Mouse (Mus musculus) NIH3T3 (cell line): ENCODE measurements around the gene Syt14.

ENCODE experiments used
- DNase-seq: peaks from one replicate; pipeline ENCODE4 v3.0.0-alpha.2; 2012; ENCODE audit warnings: low read depth

Syt14 gene

DNA sequence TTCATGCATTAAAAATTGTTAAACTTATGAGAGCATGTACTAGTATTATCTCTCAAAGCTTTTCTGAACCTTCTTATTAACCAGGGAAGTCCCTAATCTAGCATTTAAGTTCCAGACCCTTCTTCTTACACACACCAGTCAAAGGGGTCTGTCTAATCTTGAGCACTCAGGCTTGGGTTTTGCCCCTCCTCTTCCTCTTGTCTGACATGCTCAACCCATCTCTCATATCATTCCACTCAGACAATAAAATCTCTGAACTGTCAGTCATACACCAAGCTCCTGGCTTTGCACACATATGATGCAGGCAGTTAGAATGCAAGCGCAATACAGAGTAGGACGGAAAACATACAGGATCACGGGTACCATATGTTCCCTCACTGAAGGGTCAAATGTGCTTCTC lies 48.4 kb downstream of the Syt14 start:
- DNase-seq = no peak

DNA sequence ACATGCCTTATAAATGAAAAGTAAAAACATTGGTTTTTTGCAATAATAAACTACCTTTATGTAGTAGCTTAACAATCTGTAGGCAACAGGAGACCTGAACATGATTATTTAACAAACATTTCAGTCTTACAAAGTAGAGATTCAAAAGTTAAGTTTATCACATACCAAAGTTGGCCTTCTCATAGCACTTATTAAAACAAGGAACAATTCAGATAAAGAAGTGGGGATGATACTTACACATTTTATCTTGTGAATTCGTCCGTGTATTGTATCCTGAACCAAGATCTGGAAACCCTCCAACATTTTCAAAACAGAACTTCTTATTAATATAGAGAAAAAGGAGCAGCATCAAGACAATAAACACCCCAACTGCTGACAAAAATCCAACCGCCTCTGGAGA lies 49.1 kb downstream of the Syt14 start:
- no peak for DNase-seq

DNA sequence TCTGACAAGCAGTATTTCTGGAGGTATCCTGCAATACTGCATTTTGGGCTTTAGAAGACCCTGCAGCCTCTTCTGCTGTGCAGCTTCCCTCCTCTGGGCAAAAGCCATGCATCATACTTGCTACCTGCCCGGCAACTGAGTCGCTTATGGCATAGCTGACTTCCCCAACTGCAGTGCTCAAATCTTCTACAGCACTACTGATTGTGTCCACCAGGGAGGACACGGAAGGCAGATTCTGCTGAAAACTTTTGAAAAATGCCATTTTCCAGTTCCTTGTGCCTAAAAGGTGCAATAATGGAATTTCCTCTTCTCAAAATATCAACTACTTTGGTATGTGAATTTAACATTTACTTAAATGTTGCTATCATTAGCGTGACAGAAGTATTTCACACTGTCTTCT lies 51.2 kb downstream of the Syt14 start:
- no peak for DNase-seq

DNA sequence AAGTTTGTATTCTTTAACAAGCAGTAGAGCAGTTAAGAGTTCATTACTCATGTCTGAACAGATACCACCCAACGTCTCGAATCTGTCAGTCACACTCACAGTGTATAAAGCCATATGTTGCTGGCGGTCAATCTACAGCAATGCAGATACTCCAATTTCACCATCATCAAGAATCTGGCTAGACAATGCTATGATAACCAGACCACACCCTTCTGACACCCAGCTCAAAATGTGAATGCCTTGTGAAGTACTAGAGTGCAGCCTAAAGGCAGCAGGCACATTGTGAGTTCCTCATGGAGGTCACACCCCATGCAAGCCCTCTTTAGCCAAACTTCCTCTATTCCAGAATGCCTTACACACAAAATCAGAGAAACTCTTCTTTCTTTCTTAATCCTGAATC lies 53.9 kb downstream of the Syt14 start:
- DNase-seq = no peak

DNA sequence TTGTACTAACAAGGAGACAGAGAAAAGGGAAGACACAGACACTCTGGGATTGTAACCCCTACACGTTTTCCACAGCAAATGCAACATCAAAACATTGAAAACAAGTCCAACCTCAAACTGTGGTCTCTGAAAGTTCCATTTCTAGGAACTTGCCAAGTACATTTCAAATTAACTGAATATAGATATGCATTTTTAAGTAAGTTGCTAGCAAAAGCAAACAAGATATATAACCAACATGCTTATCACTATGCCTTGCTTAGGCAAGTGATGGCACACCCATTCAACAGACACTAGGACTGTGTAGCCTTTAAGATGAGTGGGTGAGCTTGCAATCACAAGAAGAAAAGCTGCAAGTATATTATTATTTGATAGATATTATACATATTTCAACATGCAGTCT lies 54.5 kb downstream of the Syt14 start:
- no peak for DNase-seq

DNA sequence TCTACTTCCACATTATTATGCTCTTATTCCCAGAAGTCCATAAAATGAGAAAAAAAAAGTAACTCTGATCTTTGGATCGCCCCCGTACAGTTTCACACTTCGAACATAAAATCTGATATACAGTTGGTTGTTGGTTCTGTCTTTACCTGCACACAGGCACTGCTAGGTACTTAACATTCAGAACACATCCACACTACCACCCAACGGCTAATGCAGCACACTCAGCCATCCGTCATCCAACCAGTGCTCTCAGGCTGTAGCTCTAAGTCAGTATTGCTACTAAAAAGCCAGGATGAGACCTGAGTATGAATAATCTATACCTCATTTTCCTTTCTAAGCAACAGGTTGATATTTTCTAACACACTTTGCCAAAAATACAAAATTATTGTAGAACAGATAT lies 73.3 kb downstream of the Syt14 start:
- no peak for DNase-seq

DNA sequence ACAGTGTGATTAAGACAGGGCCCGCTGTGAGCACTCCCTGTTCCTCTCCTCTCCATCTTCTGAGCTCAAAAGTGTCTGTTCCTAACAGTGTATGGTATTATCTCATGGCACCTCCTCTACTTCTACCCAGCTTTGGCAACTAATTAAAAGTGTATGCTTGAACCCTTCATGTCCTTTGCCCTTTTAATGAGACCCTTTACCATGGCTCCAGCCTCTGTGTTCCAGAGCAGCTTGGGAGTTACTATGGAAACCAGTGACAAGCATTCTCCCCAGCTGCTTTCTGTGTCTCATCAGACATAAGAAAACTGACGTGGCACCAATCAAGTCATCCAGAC lies 87.8 kb downstream of the Syt14 start:
- DNase-seq = no peak

DNA sequence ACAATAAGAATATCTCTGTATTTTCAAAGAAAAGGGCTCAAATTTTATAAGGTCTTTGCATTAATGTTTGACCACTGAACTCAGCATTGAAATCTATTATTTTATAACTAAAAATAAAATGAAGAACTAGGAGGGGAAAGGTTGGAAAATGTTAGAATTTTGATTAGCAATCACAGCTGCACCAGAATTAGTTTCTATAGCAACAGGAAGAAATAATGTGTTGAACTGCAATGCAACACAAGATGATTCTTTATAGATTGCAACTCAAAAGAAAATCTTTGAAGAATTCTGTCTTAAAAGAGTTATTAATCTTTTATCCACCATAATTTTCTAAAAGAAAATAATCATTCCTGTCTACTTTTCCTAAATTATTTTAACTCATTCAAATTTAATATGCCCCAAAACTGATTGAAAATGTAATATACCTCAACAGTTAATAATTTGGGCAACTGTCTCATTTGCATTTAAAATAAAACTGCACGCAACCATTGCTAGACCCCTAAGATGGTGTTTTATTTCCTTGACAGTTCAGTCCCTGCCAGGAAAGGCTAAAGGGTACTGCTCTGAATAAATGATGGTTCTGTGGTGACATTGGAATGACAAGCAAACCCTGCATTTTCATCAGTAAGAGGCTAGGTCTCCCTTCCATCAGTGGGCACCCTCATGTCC lies 88.3 kb downstream of the Syt14 start:
- DNase-seq = no peak

DNA sequence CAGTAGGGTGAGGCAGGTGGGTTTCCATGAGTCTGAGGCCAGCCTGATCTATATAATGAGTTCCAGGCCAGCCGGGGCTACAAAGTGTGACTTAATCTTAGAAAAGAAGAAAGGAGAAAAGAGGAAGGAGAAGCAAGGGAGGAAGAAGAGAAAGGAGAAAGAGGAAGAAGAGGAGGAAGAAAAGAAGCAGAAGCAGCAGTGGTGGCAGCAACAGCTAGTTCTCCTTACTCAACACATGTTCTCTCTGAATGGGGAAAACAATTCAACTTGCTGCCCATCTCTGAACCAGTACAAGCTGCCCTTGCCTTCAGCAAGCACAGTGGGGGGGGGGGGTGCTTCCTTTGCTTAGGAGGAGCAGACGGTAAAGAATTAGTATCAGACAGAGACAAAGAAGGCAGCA lies 96.5 kb downstream of the Syt14 start:
- no peak for DNase-seq

DNA sequence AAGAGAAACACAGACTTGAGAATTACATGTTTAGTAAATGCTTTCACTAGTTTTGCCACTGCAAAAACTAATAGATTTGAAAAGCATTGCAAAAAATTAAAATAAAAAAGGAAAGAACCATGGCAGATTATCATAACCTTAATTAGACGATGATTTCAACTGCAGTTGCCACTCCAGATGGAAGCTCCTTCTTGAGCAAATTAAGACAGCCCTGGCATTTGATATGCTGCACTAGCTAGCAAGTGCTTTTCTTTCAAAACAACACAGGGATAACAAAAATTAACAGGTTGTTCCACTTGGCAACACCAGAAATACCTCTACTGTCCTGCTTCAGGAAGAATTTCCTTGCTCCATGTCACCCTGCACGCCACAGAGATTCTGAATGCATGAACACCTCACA lies 97.6 kb downstream of the Syt14 start:
- no peak for DNase-seq

DNA sequence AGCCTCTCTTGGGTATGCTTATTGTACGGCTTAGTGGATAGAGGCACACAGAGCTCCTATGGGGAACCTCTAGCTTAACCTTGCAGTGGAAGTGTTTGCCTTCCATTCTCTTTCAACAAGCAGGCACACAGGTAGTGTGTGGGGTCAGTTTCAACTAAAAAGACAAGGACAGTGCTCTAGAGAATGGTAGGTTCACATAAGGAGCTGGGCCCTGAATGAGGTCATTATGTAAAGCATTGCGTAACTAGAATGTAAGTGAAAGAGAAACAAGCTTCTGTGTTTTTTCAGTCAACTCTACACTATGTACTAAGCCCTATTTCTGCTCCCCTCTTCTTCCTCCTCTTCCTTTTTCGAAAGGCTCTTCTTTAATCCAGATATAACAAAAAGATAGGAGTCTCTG lies 103.8 kb downstream of the Syt14 start:
- peak; percentile 35 for DNase-seq

DNA sequence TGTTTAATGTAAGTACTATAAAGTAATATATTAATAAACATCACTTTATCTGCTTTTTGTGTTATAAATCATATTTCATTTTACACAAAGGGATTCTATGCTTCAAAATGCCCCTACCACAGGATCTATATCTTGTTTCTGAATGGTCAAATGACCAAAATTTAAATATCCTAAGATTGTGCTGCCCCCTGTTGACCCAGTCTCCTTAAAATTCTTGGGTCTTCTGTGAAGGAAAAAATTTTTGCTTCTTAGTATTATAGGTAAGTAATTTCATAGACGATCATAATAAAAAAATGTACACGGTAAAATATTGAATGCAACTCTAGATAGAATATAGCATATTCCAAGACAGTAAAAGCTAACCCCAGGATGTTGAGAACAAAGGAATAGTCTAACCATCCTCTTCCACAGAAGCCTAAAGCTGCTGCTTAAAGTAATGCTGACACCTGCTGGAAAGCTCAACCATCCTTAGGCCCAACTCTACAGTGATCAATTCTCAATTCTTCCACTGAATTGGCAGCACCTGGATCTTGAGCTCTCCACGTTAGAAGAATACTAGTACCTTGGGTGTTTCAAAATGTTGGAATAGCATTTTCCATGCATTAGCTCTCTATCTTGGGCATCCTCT lies 123.4 kb downstream of the Syt14 start:
- DNase-seq = peak; percentile 80

DNA sequence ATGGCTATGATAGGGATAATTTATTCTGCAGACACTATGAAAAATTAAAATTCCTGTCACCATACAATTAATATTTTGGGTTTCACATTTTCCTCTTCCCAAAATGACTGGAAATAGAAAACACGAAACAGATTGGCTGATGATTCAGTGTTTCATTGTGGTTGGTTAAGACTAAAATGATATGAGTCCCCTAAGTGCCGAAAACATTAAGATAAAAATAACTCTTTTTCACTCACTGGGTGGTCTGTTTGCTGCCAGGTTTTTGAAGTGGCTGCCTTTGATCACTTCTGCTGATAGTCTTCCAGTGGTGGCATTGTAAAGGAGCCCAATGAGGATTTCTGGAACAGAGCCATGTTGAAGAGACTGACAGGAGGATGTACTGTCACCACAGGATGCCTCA lies 134.1 kb downstream of the Syt14 start:
- no peak for DNase-seq

DNA sequence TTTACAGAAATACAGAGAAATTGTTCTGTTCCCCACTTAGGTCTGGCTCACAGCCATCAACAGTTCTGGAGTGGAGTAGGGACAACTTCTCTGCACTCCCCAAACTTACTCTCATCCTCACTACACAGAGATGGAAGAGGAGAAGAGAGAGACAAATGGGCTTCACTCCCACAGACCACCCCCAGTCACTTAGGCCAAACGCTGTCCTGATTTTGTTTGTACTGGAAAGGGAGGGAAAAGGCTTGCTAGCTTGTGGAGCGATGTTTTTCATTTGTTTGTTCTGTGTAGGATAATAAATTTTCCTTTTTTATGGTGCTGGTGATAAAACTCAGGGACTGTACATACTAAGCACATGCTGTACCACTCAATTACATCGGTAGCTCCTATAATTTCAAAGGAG lies 134.7 kb downstream of the Syt14 start:
- DNase-seq = no peak

DNA sequence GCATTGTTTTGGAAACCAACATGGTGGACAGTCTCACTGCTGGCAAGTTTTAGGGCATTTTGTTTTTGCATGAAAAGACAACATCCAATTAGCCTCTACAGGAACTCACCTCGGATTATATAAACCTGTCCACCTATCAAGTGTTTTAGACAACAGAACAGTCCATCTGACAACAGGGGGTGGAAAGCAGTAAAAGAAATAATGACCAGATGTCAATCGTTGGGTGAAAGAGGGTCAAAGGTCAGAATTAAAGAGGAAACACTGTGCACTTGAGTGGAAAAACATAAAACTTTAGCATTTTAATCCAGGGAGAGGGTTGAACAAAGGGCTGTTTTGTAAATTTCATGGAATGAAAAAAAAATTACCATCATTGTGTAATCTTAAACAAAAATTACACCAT lies 136.8 kb downstream of the Syt14 start:
- DNase-seq = no peak

DNA sequence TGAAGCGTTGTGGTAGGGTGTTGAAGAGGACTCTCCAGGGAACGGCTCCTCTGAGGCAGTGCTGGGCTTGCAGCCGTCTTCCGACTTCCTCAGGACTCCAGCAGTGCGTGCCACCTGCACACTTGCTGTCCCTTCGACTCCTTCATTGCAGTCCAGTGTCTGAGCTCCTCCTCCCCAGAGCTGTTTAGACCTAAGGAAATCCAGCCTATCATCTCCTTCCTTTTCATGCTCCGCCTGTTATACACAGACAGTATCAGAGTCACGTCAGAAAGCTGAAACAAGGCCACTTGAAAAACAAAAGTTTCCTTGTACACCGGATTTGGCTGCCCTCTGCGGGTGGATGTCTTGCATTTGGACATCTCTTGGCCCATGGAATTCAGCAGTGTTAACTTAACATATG lies 138.4 kb downstream of the Syt14 start:
- no peak for DNase-seq

DNA sequence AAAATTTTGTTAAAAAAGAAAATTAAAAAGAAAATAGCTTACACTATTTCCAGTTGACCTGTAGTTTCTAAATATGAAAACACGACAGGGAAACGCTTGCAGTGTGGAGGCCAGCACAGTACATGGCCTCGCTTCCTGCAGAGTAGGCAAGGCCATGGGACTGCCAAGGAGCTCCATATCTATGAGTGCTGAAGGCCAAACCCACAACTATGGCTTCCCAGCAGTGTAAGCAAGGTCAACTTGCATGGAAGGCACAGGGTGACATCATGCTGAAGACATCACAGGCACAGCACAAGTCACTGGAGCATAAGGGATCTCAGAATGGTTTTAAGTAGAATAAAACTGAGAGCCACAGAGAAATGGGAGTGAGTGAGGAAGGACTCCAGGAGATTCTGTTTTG lies 139.5 kb downstream of the Syt14 start:
- no peak for DNase-seq

DNA sequence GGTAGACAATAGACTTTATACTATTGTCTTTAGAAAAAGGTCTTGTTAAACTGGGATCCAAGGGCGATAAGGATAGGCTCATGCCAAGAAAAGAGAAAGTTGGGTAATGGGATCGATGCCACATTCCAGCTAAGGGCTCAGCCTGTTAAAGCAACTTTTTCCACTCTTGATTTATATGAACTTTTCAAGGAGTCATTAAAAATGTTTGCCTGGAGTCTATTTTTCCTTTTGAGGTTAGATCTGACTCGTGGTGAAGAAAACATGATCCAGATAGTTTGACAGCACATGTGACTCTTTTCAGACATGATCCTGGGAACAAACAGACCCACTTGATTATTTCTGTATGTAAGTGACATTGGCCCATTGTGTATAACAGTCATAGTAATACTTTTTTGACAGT lies 144.9 kb downstream of the Syt14 start:
- peak; percentile 68 for DNase-seq

DNA sequence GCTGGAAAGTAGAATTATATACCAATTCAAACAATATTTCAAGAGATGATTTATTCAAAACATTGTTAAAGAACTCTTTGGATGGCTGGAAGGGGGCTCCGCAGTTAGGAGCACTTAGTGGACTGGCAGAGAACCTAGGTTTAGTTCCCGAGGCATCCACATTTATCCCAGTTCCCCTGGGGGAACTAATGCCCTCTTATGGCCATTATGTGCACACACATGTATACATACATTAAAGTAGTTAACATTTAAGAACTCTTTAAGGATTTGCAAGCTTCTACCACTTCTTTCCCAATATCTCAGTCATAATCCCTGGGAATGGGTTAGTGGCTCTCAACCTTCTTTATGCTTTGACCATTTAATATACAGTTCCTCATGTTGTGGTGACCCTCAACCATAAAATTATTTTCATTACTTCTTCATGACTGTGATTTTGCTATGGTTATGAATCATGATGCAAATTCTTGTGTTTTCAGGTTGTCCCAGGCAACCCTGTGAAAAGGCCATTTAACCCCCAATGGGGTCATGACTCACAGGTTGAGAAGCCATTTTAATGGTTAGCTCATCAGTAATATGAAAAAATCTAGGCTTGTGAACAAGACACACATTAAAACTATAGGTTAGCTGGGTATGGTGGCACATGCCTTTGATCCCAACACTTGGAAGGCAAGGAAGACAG lies 152.8 kb downstream of the Syt14 start:
- peak; percentile 36 for DNase-seq

DNA sequence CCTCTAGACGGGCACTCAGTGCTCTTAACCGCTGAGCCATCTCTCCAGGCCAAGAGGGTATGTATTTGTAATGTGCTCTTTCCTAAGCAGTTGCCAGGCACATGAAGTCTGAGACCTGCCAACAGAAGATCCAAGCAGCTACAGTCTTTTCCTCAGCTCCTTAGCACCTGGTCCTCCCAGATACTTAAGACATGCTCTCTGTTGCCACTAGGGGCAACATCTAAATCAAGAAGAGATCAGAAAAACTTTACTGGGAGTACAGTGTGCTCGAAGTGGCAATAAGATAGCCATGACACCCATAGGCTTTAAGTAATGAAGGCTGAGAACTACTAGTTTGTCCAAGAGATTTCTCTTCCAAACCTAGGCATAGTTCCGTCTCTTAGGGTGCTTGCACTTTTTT lies 155.4 kb downstream of the Syt14 start:
- no peak for DNase-seq

DNA sequence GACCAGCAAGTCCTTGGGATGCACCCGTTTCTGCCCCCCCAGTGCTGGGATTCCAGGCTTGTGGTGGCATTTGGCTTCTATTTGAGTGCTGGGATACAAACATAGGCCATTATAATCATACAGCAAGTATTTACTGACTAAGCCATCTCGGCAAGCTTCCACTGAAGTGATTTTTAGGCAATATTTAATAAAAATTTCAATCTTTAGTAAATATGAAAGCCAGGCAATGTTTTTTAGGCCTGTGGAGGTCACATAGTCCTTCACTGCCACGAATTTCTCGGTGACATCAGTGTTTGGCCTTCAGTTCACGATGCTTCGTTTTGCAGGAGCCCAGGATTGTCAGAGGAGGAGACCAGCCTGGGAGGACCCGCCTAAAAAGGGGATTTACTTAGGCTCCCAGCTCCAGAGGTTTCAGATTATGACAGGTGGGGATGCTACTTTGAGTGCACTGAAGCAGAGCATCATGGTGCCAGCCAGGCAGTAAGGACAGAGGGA lies 156.4 kb downstream of the Syt14 start:
- DNase-seq = no peak

DNA sequence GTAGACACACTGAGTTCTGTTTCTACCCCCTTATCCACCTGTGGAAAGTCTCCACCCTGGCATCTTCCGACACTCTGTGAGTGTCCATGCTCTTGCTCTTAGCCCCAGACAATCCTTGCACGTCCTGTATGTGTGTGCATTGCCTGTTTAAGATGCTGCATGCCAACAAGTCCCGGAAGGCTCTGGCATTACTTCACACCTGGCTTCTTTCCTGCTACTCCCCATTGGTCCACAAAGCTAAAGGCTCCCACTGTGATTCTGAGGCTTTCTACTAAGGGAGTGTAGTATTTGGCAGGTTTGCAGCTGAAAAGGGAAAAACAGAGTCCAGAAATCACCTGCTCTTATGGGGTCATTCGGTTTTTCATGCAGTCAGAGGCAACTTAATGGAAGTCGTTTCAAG lies 162.7 kb downstream of the Syt14 start:
- DNase-seq = peak; percentile 36

DNA sequence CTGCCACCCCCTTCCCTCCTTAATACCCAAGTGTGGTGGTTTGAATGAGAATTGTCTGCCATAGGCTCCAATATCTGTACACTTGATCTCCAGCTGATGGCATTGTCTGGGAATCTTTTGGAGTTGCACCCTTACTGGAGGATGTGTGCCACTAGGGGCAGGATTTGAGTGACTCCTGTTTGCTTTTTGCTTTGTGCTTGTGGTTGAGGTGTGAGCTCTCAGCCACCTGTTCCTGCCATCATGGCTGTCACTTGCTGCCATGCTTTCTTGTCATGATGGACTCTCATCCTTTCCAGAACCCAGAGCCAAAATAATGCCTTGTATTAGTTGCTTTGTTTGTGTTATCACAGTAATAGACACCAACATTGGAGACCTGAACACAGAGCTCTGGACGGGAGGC lies 165.8 kb downstream of the Syt14 start:
- DNase-seq = no peak

DNA sequence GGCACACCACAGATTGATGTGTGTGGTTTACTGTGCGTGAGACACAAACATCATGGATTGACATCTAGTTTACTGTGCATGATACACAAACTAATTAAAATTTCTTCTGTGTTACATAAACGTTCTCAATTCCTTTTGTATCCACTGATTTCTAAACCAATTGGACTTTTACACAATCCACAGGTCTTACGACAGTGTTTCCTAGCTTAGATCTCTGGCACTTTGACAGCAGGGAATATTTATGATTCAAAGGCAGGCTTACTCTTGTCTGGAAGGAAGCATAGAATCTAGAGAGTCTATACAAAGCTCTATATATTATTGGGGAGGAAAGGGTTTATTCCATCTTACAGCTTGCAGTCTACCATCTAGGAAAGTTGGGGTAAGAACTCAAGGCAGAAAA lies 171.1 kb downstream of the Syt14 start:
- DNase-seq = peak; percentile 57
